Mouse (Mus musculus): Measurements from ENCODE around the gene Ncln. TPM values are rescaled to one million over a fixed set of nuclear protein-coding genes. Genes with fewer than 3 reads are reported as not detected.

The Ncln gene
- polyA plus RNA-seq, 1 experiment from 2014 or later, result 60.3 TPM

DNA sequence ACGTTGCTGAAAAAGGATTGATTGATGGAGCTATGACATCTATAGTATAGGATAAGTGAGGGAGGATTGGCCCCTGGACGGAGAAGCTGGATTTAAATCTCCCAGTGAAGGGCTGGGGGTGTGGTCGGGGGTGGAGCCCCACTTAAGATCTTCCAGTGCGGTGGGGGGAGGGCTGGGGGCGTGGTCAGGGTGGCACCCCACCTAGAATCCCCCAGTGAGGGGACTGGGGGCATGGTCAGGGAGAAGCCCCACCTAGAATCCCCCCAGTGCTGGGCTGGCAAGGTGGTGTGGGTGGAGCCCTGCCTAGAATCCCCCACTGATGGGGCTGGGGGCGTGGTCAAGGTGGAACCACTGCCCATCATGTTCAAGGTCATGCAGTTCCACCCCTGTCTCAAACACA, 10.9 kb upstream of the Ncln start:
- ATAC-seq (ENCODE audit: insufficient number of reproducible peaks, low FRiP score, low TSS enrichment, low read depth), result no peak
- no peaks in the 10 kb centered on the region for H3K9me3 ChIP-seq (ENCODE audit: control insufficient read depth, low read length)
- no peaks in the 10 kb centered on the region for H3K36me3 ChIP-seq (ENCODE audit: control insufficient read depth, insufficient read depth, low read length)
- no peak overlapping the region for H3K9ac ChIP-seq (ENCODE audit: low read length)
- 34% methylated on average over 6 of the region's 6 CpGs for WGBS
- no peak overlapping the region for H3K4me2 ChIP-seq (ENCODE audit: low read depth, severe bottlenecking)
- no peak overlapping the region for H3K4me3 ChIP-seq (ENCODE audit: low read depth, low read length)
- H3K27me3 ChIP-seq (ENCODE audit: control insufficient read depth, insufficient read depth, low read length), result no peaks in the 10 kb centered on the region
- DNase-seq (ENCODE audit: low spot score), result no peak
- H3K27ac ChIP-seq (replicated peaks; ENCODE audit: low read depth, low read length), result no peak overlapping the region
- no peaks in the 10 kb centered on the region for H3K4me1 ChIP-seq (ENCODE audit: control insufficient read depth, insufficient read depth, low read length)

DNA sequence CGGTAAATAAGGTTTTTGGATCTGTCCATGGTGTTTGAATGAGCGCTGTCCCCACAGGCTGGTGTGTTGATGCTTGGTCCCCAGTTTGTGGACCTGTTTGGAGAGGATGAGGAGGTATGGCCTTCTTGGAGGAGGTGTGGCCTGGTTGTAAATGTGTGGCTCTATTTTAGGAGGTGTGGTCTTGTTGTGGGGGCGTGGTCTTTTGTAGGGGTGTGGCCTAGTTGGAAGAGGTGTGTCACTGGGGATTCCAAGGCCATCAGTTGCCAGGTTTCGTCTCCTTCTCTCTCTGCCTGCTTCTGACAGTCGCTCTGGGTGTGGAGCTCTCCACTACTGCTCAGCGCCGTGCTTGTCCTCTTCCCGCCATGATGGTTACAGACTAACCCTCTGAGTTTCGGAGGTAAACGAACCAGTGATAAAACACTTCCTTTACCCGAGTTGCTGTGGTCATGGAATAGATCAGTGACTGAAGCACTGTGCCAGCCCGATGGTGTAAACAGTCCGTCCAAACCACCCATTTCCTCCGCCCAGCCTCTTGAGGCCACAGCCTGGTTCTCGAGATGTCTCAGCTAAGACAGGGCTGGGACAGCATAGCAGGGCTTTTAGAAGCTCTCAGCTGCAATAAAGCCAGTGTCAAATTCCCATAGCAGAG, 8.9 kb upstream of the Ncln start:
- 79% methylated on average over 15 of the region's 15 CpGs for WGBS
- Histone ChIP-seq H3K9me3 (ENCODE audit: control insufficient read depth, low read length) (no peaks in the 10 kb centered on the region), H3K9ac (ENCODE audit: low read length) (no peak overlapping the region), H3K27me3 (ENCODE audit: control insufficient read depth, insufficient read depth, low read length) (no peaks in the 10 kb centered on the region), H3K4me1 (ENCODE audit: control insufficient read depth, insufficient read depth, low read length) (no peaks in the 10 kb centered on the region), H3K36me3 (ENCODE audit: control insufficient read depth, insufficient read depth, low read length) (no peaks in the 10 kb centered on the region), H3K4me3 (ENCODE audit: low read depth, low read length) (no peak overlapping the region), H3K4me2 (ENCODE audit: low read depth, severe bottlenecking) (no peak overlapping the region), H3K27ac (replicated peaks; ENCODE audit: low read depth, low read length) (no peak overlapping the region)
- ATAC-seq (ENCODE audit: insufficient number of reproducible peaks, low FRiP score, low TSS enrichment, low read depth) (no peak), DNase-seq (ENCODE audit: low spot score) (no peak)

GRCm38 (mm10) chr10:81502658-81503057, 6.5 kb upstream of the Ncln start:
- Histone ChIP-seq H3K4me2 (ENCODE audit: low read depth, severe bottlenecking) (peak overlapping the region; percentile 44), H3K9ac (ENCODE audit: low read length) (peak overlapping the region; percentile 27; the same call in 1 of the 2 replicates)
- no peak for ATAC-seq (ENCODE audit: insufficient number of reproducible peaks, low FRiP score, low TSS enrichment, low read depth)

GRCm38 (mm10) chr10:81501863-81502262, 5.7 kb upstream of the Ncln start:
- no peak for DNase-seq (ENCODE audit: low spot score)
- 87% methylated on average over 5 of the region's 5 CpGs for WGBS
- Histone ChIP-seq H3K27me3 (ENCODE audit: control insufficient read depth, insufficient read depth, low read length) (no peaks in the 10 kb centered on the region), H3K36me3 (ENCODE audit: control insufficient read depth, insufficient read depth, low read length) (no peaks in the 10 kb centered on the region), H3K4me3 (ENCODE audit: low read depth, low read length) (no peak overlapping the region), H3K27ac (replicated peaks; ENCODE audit: low read depth, low read length) (no peak overlapping the region), H3K4me2 (ENCODE audit: low read depth, severe bottlenecking) (no peak overlapping the region; the same call in 1 of the 2 replicates), H3K9ac (ENCODE audit: low read length) (no peak overlapping the region), H3K4me1 (ENCODE audit: control insufficient read depth, insufficient read depth, low read length) (no peaks in the 10 kb centered on the region), H3K9me3 (ENCODE audit: control insufficient read depth, low read length) (no peaks in the 10 kb centered on the region)
- ATAC-seq (ENCODE audit: insufficient number of reproducible peaks, low FRiP score, low TSS enrichment, low read depth), result no peak

More at GRCm38 (mm10) chr10:81502658-81503057, 6.5 kb upstream of the Ncln start:
- H3K36me3 ChIP-seq (ENCODE audit: control insufficient read depth, insufficient read depth, low read length), result no peaks in the 10 kb centered on the region
- no peak overlapping the region for H3K27ac ChIP-seq (replicated peaks; ENCODE audit: low read depth, low read length)
- WGBS, result 8% methylated on average over 36 of the region's 36 CpGs
- H3K27me3 ChIP-seq (ENCODE audit: control insufficient read depth, insufficient read depth, low read length), result no peaks in the 10 kb centered on the region
- H3K4me1 ChIP-seq (ENCODE audit: control insufficient read depth, insufficient read depth, low read length), result no peaks in the 10 kb centered on the region
- peak overlapping the region; percentile 20 for H3K4me3 ChIP-seq (ENCODE audit: low read depth, low read length)
- H3K9me3 ChIP-seq (ENCODE audit: control insufficient read depth, low read length), result no peaks in the 10 kb centered on the region
- peak; percentile 93 for DNase-seq (ENCODE audit: low spot score)

DNA sequence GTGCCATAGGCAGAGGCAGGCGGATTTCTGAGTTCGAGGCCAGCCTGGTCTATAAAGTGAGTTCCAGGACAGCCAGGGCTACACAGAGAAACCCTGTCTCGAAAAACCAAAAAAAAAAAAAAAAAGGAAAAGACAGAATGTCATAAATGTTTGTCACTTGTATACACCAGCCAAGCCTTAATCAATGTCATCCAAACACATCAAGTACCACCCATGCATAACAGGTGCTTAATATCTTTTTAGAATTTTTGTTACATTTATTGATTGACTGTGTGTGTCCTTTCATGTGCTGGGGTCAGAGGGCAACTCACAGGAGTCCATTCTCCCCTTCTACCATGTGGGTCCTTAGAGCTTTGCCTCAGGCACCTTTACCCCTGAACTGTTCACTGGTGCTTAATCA, 3.8 kb upstream of the Ncln start, which contains the start of gene S1pr4:
Gene S1pr4, minus strand, starts transcription at position 101 of the 400 bp plus-strand sequence.
- Histone ChIP-seq H3K27me3 (ENCODE audit: control insufficient read depth, insufficient read depth, low read length) (no peaks in the 10 kb centered on the region), H3K27ac (replicated peaks; ENCODE audit: low read depth, low read length) (no peak within 1 kb of the TSS), H3K9me3 (ENCODE audit: control insufficient read depth, low read length) (no peaks in the 10 kb centered on the region), H3K9ac (ENCODE audit: low read length) (no peak within 1 kb of the TSS), H3K4me1 (ENCODE audit: control insufficient read depth, insufficient read depth, low read length) (peaks cover 7% of the 10 kb centered on the region), H3K36me3 (ENCODE audit: control insufficient read depth, insufficient read depth, low read length) (no peaks in the 10 kb centered on the region), H3K4me2 (ENCODE audit: low read depth, severe bottlenecking) (no peak within 1 kb of the TSS), H3K4me3 (ENCODE audit: low read depth, low read length) (no peak within 1 kb of the TSS)
- DNase-seq (ENCODE audit: low spot score), result no peak
- WGBS, result 88% methylated on average over 2 of the region's 3 CpGs
- ATAC-seq (ENCODE audit: insufficient number of reproducible peaks, low FRiP score, low TSS enrichment, low read depth), result no peak

GRCm38 (mm10) chr10:81499250-81499901, 3.2 kb upstream of the Ncln start:
- Histone ChIP-seq H3K9me3 (ENCODE audit: control insufficient read depth, low read length) (no peaks in the 10 kb centered on the region), H3K27me3 (ENCODE audit: control insufficient read depth, insufficient read depth, low read length) (no peaks in the 10 kb centered on the region), H3K36me3 (ENCODE audit: control insufficient read depth, insufficient read depth, low read length) (no peaks in the 10 kb centered on the region), H3K27ac (replicated peaks; ENCODE audit: low read depth, low read length) (no peak overlapping the region), H3K4me3 (ENCODE audit: low read depth, low read length) (no peak overlapping the region), H3K9ac (ENCODE audit: low read length) (no peak overlapping the region), H3K4me1 (ENCODE audit: control insufficient read depth, insufficient read depth, low read length) (peaks cover 10% of the 10 kb centered on the region), H3K4me2 (ENCODE audit: low read depth, severe bottlenecking) (no peak overlapping the region)
- DNase-seq (ENCODE audit: low spot score) (no peak), ATAC-seq (ENCODE audit: insufficient number of reproducible peaks, low FRiP score, low TSS enrichment, low read depth) (no peak)
- 71% methylated on average over 23 of the region's 23 CpGs for WGBS

- no peaks in the 10 kb centered on the region for H3K9me3 ChIP-seq (ENCODE audit: control insufficient read depth, low read length)
- no peaks in the 10 kb centered on the region for H3K36me3 ChIP-seq (ENCODE audit: control insufficient read depth, insufficient read depth, low read length)
- H3K9ac ChIP-seq (ENCODE audit: low read length), result no peak overlapping the region
- peaks cover 10% of the 10 kb centered on the region for H3K4me1 ChIP-seq (ENCODE audit: control insufficient read depth, insufficient read depth, low read length)
- no peak for ATAC-seq (ENCODE audit: insufficient number of reproducible peaks, low FRiP score, low TSS enrichment, low read depth)
- H3K27ac ChIP-seq (replicated peaks; ENCODE audit: low read depth, low read length), result no peak overlapping the region
- 88% methylated on average over 38 of the region's 38 CpGs for WGBS
- DNase-seq (ENCODE audit: low spot score), result no peak
- no peak overlapping the region for H3K4me3 ChIP-seq (ENCODE audit: low read depth, low read length)
- no peak overlapping the region for H3K4me2 ChIP-seq (ENCODE audit: low read depth, severe bottlenecking)
- no peaks in the 10 kb centered on the region for H3K27me3 ChIP-seq (ENCODE audit: control insufficient read depth, insufficient read depth, low read length)
Measured at GRCm38 (mm10) chr10:81498316-81499249, 2.4 kb upstream of the Ncln start.
